Mouse (Mus musculus): ENCODE measurements around the gene Lysmd1. TPM values are rescaled to one million over a fixed set of nuclear protein-coding genes. Genes with fewer than 3 reads are reported as not detected.

Lysmd1 gene
- polyA plus RNA-seq, 2 experiments = 11.7 to 13.3 TPM

- Histone ChIP-seq H3K9me3 (ENCODE audit: control insufficient read depth, low read length) (no peaks in the 10 kb centered on the region), H3K27ac (replicated peaks; ENCODE audit: low read depth, low read length) (no peak overlapping the region), H3K27me3 (ENCODE audit: control insufficient read depth, insufficient read depth, low read length) (peaks cover 30% of the 10 kb centered on the region), H3K4me2 (replicated peaks; ENCODE audit: low read depth, low read length, severe bottlenecking) (no peak overlapping the region), H3K4me1 (ENCODE audit: control insufficient read depth, insufficient read depth, low read length) (peaks cover 5% of the 10 kb centered on the region; the same call in 1 of the 2 replicates), H3K36me3 (ENCODE audit: control insufficient read depth, insufficient read depth, low read length) (peaks cover 75% of the 10 kb centered on the region), H3K4me3 (replicated peaks; ENCODE audit: low read length) (no peak overlapping the region), H3K9ac (ENCODE audit: low read depth, low read length, severe bottlenecking) (no peak overlapping the region)
- TF ChIP-seq POLR2A (IDR thresholded peaks at IDR 0.05; ENCODE audit: borderline replicate concordance, extremely low read depth, insufficient read depth, insufficient read length) = no peak
- ATAC-seq (ENCODE audit: low FRiP score, low read depth) (no peak), DNase-seq (ENCODE audit: low spot score) (no peak)
- WGBS = 64% methylated on average over 6 of the region's 6 CpGs
Observed at GRCm38 (mm10) chr3:95171105-95171504, 37.2 kb downstream of the Lysmd1 start.

- H3K9me3 ChIP-seq (ENCODE audit: control insufficient read depth, low read length) = no peaks in the 10 kb centered on the region
- H3K27me3 ChIP-seq (ENCODE audit: control insufficient read depth, insufficient read depth, low read length) = peaks cover 30% of the 10 kb centered on the region
- 24% methylated on average over 35 of the region's 84 CpGs for WGBS
- ATAC-seq (ENCODE audit: low FRiP score, low read depth) (no peak), DNase-seq (ENCODE audit: low spot score) (no peak)
- H3K36me3 ChIP-seq (ENCODE audit: control insufficient read depth, insufficient read depth, low read length) = peaks cover 60% of the 10 kb centered on the region
- no peak overlapping the region for H3K4me2 ChIP-seq (replicated peaks; ENCODE audit: low read depth, low read length, severe bottlenecking)
- no peak overlapping the region for H3K27ac ChIP-seq (replicated peaks; ENCODE audit: low read depth, low read length)
- no peak for TF ChIP-seq POLR2A (IDR thresholded peaks at IDR 0.05; ENCODE audit: borderline replicate concordance, extremely low read depth, insufficient read depth, insufficient read length)
- 0 out of 2 replicates have a peak overlapping the region, but pooled peaks have one; percentile 22 for H3K4me3 ChIP-seq (replicated peaks; ENCODE audit: low read length)
- peaks cover 5% of the 10 kb centered on the region; the same call in 1 of the 2 replicates for H3K4me1 ChIP-seq (ENCODE audit: control insufficient read depth, insufficient read depth, low read length)
- H3K9ac ChIP-seq (ENCODE audit: low read depth, low read length, severe bottlenecking) = peak overlapping the region; percentile 31; the same call in 1 of the 2 replicates
Observed at GRCm38 (mm10) chr3:95172526-95173255, 38.8 kb downstream of the Lysmd1 start.

GRCm38 (mm10) chr3:95173256-95173949, 39.5 kb downstream of the Lysmd1 start:
- Histone ChIP-seq H3K4me3 (replicated peaks; ENCODE audit: low read length) (peak overlapping the region; percentile 22), H3K27ac (replicated peaks; ENCODE audit: low read depth, low read length) (no peak overlapping the region; the same call in 1 of the 2 replicates), H3K4me1 (ENCODE audit: control insufficient read depth, insufficient read depth, low read length) (peaks cover 5% of the 10 kb centered on the region; the same call in 1 of the 2 replicates), H3K4me2 (replicated peaks; ENCODE audit: low read depth, low read length, severe bottlenecking) (peak overlapping the region; percentile 36), H3K36me3 (ENCODE audit: control insufficient read depth, insufficient read depth, low read length) (peaks cover 52% of the 10 kb centered on the region), H3K27me3 (ENCODE audit: control insufficient read depth, insufficient read depth, low read length) (peaks cover 30% of the 10 kb centered on the region), H3K9ac (ENCODE audit: low read depth, low read length, severe bottlenecking) (peak overlapping the region; percentile 31; the same call in 1 of the 2 replicates), H3K9me3 (ENCODE audit: control insufficient read depth, low read length) (no peaks in the 10 kb centered on the region)
- ATAC-seq (ENCODE audit: low FRiP score, low read depth) (peak; percentile 30; the same call in 1 of the 2 replicates), DNase-seq (ENCODE audit: low spot score) (no peak)
- TF ChIP-seq POLR2A (IDR thresholded peaks at IDR 0.05; ENCODE audit: borderline replicate concordance, extremely low read depth, insufficient read depth, insufficient read length) = no peak
- WGBS = 12% methylated on average over 55 of the region's 58 CpGs

GRCm38 (mm10) chr3:95174011-95174592, 40.2 kb downstream of the Lysmd1 start:
- DNase-seq (ENCODE audit: low spot score) = peak; percentile 80
- Histone ChIP-seq H3K27me3 (ENCODE audit: control insufficient read depth, insufficient read depth, low read length) (peaks cover 30% of the 10 kb centered on the region), H3K27ac (replicated peaks; ENCODE audit: low read depth, low read length) (no peak overlapping the region), H3K4me3 (replicated peaks; ENCODE audit: low read length) (no peak overlapping the region), H3K4me1 (ENCODE audit: control insufficient read depth, insufficient read depth, low read length) (peaks cover 5% of the 10 kb centered on the region; the same call in 1 of the 2 replicates), H3K9me3 (ENCODE audit: control insufficient read depth, low read length) (no peaks in the 10 kb centered on the region), H3K9ac (ENCODE audit: low read depth, low read length, severe bottlenecking) (peak overlapping the region; percentile 31; the same call in 1 of the 2 replicates), H3K4me2 (replicated peaks; ENCODE audit: low read depth, low read length, severe bottlenecking) (0 out of 2 replicates have a peak overlapping the region, but pooled peaks have one; percentile 17), H3K36me3 (ENCODE audit: control insufficient read depth, insufficient read depth, low read length) (peaks cover 45% of the 10 kb centered on the region)
- no peak for TF ChIP-seq POLR2A (IDR thresholded peaks at IDR 0.05; ENCODE audit: borderline replicate concordance, extremely low read depth, insufficient read depth, insufficient read length)
- peak; percentile 58 for ATAC-seq (ENCODE audit: low FRiP score, low read depth)
- WGBS = 8% methylated on average over 16 of the region's 16 CpGs

- TF ChIP-seq POLR2A (IDR thresholded peaks at IDR 0.05; ENCODE audit: borderline replicate concordance, extremely low read depth, insufficient read depth, insufficient read length) = no peak
- DNase-seq (ENCODE audit: low spot score) (no peak), ATAC-seq (ENCODE audit: low FRiP score, low read depth) (no peak)
- 74% methylated on average over 3 of the region's 3 CpGs for WGBS
- Histone ChIP-seq H3K4me3 (replicated peaks; ENCODE audit: low read length) (no peak overlapping the region), H3K27ac (replicated peaks; ENCODE audit: low read depth, low read length) (no peak overlapping the region), H3K9me3 (ENCODE audit: control insufficient read depth, low read length) (no peaks in the 10 kb centered on the region), H3K36me3 (ENCODE audit: control insufficient read depth, insufficient read depth, low read length) (peaks cover 22% of the 10 kb centered on the region), H3K9ac (ENCODE audit: low read depth, low read length, severe bottlenecking) (no peak overlapping the region), H3K4me1 (ENCODE audit: control insufficient read depth, insufficient read depth, low read length) (peaks cover 5% of the 10 kb centered on the region; the same call in 1 of the 2 replicates), H3K4me2 (replicated peaks; ENCODE audit: low read depth, low read length, severe bottlenecking) (no peak overlapping the region), H3K27me3 (ENCODE audit: control insufficient read depth, insufficient read depth, low read length) (peaks cover 27% of the 10 kb centered on the region)
Observed at GRCm38 (mm10) chr3:95176500-95176899, 42.6 kb downstream of the Lysmd1 start.
